Mouse (Mus musculus): ENCODE measurements around the gene Cacna1h.

Cacna1h gene

DNA sequence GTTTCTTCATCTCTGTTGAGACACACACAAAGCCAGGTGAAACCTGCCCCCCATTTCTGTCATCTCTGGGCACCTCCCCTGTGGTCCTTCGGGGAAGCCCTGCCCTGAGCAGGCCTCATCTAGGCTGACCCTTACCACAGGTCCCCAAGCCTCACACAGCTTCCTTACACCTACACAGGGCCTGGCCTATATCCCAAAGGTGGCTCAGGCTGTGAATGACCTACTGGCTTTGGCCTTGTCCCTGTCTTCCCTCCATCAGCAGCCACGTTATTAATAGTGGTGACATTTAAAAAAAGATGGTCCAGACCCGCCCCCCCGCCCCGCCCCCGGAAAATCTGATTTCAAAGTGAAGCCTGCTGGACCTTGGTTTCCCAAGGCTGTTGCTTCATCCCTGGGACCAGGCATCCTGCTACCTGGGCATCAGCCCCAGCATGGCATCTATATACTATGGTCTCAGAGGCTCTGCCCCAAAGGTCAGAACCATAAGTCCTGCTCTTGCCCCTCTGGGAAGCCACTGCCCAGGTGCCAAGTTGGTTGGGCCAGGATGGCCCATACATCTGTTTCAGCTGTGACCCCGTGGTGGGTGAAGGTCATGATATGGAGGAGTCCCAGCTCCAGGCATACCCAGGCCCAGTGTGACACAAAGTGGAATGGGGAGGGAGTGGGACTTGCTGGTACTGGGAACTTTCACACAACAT is 25.1 kb downstream of the Cacna1h start:
- DNase-seq (ENCODE audit: low spot score in 2 of 2) = no peak

DNA sequence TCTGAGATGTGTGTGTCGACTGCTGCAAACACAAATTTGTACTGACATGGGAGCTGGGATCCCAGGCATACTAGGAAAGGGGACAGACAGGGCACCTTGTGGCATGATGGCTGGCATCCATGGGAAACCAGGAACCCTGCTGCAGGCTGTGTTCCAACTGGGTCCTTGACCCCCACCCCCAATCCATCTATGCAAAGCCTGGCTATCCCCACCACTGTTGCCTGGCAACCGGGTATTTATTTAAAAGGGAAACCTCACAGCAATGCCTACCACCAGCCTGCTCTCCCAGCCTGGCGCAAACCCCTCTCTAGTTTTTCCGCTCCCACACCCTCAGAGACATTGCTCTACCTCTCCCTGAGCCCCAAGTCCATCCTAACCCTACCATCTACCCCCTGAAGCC is 26.2 kb downstream of the Cacna1h start:
- DNase-seq (ENCODE audit: low spot score in 2 of 2) = no peak

DNA sequence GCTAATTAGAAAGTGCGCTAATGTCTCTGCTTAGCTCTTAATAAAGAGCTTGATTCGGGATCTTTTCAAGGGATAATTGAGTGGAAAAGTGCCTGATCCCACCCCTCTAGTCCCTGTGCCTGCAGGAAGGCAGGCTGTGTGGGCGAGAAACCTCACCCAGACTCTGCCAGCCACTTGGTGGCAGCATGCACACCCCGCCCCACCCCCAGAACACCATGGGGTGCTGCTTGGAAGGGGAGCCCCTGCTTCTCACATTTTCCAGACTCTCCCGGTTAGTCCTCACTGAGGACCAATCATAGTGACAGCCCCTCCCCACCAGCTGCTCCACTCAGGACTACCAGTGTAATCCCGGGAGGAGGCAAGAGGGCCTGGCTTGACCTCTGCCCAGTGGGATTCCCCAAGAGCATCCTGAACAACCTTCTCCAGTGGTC is 27.6 kb downstream of the Cacna1h start:
- DNase-seq (ENCODE audit: low spot score in 2 of 2) = no peak

- no peak for DNase-seq (ENCODE audit: low spot score in 2 of 2)
Measured at GRCm38 (mm10) chr17:25405224-25405895, 28.2 kb downstream of the Cacna1h start.

DNA sequence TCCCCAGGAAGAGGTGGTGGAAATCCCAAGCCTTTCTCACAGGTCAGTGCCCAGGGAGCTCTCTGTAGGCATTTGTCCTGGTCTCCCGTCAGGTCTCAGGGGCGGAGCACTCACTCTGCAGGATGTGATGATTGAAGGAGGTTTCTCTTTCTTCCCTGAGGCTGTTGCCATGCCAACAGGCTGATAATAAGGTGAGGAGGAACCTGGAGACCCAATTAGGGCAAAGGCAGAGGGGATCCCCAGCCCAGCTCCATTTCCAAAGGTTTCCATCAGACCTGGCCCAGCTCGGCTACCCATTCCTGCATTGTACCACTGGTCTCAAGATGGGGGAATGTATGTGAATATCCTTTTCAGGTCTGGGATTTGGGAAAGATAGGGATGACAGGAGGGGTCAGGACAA is 29.4 kb downstream of the Cacna1h start:
- DNase-seq (ENCODE audit: low spot score in 2 of 2) = no peak

GRCm38 (mm10) chr17:25402224-25402623 is 31.4 kb downstream of the Cacna1h start:
- DNase-seq (ENCODE audit: low spot score in 2 of 2) = no peak

DNA sequence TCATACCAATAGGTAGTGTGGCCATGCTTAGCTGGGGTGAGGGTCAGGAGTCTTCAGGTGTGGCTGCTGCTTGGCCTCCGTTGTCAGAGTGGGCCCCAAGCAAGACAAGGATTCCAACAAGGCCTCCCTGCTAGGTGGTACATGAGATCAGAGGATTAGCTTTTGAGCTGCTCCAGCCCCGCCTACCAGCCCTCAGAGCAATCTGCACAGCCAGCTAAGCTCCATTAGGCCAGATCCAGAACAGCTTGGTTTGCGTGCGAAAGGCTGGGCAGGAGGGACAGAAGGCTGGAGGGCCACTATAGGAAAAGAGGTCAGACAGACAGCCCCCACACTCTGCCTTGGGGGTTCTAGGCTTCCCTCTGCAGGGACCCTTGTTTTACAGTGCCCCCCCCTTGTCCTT is 32.1 kb downstream of the Cacna1h start:
- no peak for DNase-seq (ENCODE audit: low spot score in 2 of 2)

DNA sequence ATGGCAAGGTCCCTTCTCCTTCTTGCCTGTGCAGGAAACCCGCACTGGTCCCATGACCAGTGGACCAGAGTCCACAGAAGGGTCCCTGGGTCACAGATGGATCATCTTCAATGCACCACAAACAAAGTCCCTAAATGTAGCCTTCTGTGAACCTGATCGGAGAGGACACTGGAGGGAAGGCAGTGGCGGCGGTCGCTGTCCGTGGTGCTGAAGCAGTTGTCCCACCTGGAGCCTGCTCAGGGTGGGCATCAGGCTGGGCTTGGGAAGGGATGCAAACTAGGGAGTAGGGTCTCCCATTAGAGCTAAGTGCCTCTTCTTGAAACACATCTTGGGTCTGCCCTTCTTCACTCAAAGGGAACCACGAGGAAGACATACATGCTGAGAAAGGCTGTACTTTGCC is 33.1 kb downstream of the Cacna1h start:
- no peak for DNase-seq (ENCODE audit: low spot score in 2 of 2)

GRCm38 (mm10) chr17:25398520-25398838 is 35.1 kb downstream of the Cacna1h start:
- no peak for DNase-seq (ENCODE audit: low spot score in 2 of 2)

DNA sequence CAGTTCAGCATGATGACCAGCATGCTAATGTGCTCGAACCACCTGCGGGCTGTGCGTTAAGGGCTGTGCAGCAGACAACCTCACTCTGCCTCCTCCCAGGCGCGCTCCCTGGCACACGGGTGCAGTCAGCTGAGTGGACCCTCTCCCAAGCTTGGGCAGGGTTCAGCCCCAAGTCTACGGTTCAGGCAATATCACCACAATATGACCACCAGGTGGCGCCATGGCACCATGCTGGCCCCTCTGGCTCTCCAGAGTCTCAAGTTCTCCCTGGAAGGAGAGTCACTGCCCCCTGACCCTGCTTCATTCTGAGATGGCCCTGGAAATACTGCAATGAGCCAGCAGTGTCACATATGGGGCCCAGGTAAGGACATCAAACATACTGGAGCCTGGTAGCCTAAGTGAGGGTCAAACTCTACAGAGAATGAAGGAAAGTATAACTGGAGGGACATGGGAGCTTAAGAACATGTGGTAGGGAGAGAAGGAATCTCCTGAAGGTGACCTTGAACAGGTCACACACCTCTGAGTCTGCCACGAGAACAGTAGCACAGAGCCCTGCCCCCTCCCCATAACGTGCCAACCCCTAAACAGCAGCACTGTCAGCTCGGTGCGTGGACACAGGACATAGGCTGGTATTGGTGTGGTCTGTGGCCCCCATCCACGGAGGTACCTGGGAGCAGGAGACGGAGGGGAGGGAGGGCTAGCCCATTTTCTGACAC is 35.6 kb downstream of the Cacna1h start:
- peak; percentile 74 to 79 for DNase-seq (ENCODE audit: low spot score in 2 of 2)

DNA sequence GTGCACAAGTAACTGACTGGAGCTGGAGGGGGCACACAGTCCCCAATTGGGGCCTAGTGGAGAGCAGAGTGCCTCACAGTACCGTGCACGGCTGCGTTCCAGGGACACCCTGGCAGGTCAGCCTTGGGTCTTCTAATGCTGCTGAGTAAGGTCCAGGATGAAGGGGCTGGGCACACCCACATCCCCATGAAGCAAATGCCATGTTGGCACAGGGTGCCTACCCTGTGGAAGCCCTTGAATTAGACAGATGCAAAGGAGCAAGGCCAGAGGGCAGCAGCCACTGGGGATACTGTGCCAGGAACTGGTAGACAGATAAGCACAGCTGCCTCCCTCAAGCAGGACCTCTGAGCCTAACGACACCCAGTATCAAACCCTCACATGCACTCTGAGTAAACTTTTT is 39.1 kb downstream of the Cacna1h start:
- DNase-seq (ENCODE audit: low spot score in 2 of 2) = no peak

DNA sequence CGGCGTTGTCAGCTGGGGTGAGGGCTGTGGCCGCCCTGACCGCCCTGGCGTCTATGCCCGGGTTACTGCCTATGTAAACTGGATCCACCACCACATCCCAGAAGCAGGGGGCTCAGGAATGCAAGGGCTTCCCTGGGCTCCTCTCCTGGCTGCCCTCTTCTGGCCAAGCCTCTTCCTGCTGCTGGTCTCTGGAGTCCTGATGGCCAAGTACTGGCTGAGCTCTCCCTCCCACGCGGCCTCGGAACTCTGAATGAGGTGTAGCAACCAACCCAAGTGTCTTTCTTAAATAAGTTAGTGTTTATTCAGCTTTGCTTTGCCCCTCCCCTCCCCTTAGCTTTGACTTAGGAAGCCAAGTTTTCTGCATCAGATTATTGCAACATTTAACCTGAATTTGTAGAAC is 59.6 kb downstream of the Cacna1h start:
- DNase-seq (ENCODE audit: low spot score in 2 of 2) = no peak

DNA sequence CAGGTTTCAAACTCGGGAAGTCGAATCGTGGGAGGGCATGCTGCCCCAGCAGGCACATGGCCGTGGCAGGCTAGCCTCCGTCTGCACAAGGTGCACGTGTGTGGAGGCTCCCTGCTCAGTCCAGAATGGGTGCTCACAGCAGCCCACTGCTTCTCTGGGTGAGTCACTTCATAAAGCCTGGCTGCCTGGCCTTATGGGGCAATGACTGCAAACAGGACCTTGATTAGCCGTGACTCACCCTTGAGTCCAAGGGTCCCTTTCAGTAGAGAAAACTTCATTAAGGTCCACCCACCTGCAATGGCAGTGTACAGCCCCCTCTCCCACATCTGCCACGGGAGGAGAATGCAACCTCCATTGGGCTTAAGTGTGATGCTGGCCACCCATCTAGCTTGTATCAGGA is 61.1 kb downstream of the Cacna1h start:
- no peak for DNase-seq (ENCODE audit: low spot score in 2 of 2)

- DNase-seq (ENCODE audit: low spot score in 2 of 2) = no peak
Measured at GRCm38 (mm10) chr17:25368973-25369372, 64.6 kb downstream of the Cacna1h start, which contains the start of gene Tpsg1. TSS of gene Tpsg1 (plus strand) at chr17:25369273.

DNA sequence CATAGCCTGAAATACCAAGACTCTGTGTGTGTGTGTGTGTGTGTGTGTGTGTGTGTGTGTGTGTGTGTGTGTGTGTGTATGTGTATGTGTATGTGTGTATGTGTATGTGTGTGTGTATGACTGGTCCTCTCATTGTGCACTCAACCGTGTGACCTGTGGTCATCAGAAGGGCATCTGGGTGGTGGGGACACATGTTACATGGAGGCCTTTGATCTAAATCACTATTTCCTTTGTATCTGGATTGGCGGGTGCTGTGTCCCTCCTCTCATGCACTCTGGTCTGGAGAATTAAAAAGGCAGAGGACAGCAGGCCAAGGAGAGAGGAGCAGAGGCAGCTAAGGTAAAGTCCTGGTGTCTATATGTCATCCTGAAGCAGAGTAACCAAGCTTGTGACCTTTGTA is 67.6 kb downstream of the Cacna1h start, which contains the start of gene Tpsb2:
Tpsb2 (plus strand) TSS at position 301 of the 400 bp plus-strand sequence.
- no peak for DNase-seq (ENCODE audit: low spot score in 2 of 2)

DNA sequence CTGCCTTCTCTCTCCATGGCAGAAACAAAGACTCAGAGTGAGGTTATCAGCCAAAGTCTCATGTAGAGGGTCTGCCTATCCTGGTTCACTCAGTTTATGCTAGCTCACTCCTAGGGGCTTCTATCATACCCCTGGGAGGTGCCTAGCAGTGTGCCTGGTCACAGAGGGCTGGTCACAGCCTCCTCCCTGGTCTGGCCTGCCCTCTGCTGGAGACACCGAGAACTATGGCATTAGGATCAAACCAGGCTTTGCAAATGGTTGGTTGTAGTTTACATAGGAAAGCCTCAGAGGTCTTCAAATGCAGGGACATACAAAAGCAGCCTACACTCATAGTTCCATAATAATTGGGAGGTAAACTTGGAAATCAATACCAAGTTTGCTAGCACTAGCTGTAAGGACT is 69.9 kb downstream of the Cacna1h start:
- peak; percentile 28 to 36 for DNase-seq (ENCODE audit: low spot score in 2 of 2)

DNA sequence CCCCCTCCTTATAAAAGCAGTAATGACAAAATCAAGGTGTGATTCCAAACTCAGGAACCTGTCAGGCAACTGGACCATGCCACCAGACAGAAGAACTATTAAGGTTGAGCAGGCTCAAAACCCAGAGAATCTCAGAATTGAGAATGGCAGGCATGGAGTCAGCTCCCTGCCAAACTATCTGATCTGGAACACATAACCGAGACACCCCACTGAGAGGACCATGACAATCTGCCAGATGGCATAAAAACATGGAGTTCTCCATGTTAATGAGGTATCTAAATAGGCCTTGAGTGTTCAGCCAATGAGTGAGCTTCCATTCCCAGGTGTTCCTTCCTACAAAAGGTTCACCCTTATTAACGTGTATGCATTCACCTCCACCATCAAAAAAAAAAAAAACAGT is 72.3 kb downstream of the Cacna1h start:
- no peak for DNase-seq (ENCODE audit: low spot score in 2 of 2)

DNA sequence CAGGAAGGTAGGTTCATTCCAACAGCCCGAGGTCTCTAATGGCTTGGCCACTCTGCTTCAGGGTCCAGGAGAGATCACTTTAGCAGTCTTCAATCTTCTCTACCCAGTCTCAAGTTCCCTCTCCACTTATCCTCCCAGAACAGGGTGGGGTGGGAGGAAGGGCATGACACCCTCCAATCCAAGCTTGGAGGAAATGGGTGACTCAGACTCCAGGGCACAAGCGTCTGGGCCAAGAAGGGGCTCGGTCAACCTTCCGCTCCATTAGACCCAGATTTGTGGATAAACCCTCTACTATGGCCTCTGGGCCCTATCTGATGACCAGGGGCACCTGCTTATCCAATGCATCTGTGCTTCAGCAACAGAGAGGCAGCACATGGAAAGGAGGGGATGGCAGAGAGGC is 88.1 kb downstream of the Cacna1h start, which contains the start of gene Tpsab1:
Tpsab1 (minus strand) TSS at position 101 of the 400 bp plus-strand sequence.
- no peak for DNase-seq (ENCODE audit: low spot score in 2 of 2)

DNA sequence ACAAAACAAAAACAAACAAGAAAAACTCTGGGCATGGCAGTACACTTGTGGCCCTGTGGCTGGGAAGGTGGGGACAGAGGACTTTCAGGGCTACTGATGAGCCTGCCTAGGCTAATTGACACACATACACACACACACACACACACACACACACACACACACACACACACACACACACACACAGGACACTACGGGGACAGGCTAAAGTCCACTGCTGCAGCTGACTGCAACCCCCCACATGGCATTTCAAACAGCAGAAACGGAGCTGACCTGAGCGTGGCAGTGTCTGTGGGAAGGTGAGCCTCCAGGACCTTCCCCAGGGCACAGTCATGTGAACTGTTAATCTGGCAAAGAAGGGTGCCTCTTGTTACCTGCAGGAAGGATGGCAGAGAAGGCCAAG is 92.1 kb downstream of the Cacna1h start:
- no peak for DNase-seq (ENCODE audit: low spot score in 2 of 2)

DNA sequence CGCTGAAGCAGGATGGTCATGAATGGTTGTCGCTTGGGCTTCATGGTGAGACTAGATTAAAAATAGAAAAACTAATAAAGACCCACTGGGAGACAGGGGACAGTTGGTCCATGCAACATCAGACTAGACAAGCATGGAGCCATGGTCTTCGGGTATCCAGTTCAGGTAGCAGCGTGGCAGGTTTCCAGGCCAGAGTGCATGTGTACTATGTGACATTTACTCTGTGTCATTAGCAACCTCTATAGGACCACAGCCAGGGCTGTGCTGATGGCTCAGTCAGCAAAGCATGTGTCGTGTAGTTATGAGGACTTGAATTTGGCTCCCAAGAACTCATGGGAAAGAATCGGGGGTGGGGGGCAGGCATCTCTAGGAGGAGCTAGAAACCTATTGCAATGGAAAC is 93.6 kb downstream of the Cacna1h start:
- DNase-seq (ENCODE audit: low spot score in 2 of 2) = no peak

GRCm38 (mm10) chr17:25338218-25338617 is 95.4 kb downstream of the Cacna1h start:
- no peak for DNase-seq (ENCODE audit: low spot score in 2 of 2)

DNA sequence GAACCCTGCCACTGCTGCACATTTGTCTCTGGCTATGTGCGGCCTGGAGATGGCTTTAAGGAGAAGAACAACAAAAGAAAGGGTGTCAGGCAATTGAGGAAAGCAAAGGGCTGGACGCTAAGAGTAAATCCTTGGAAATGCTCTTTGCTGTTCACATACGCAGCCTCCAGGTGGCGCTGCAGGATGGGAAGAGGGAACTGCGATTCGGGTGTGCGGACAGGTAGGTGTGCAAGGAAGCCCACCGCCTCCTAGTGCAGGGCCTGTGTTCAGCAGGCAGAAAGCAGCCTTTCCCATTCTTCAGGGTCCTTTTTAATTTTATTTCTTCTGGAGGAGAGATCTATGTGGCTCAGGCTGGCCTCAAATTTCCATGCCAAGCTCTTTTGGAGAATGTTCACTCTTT is 99.6 kb downstream of the Cacna1h start:
- peak; percentile 41 to 42 for DNase-seq (ENCODE audit: low spot score in 2 of 2)

DNA sequence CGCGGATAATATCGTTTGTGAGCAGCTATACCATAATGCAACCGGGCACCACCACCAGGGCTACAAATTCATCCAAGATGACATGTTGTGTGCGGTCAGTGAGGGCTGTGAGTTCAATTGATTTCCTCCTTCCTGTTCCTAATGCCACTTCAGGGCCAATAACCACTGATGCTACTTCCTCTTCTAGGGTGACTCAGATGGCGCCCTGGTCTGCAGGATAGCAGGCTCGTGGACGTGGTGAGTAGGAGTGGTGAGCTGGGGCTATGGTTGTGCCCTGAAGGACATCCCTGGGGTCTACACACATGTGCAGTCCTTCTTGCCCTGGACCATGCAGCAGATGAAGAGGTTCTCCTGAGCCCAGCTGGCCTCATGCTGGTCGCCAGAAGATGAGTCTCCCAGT is 101.3 kb downstream of the Cacna1h start:
- DNase-seq (ENCODE audit: low spot score in 2 of 2) = no peak
